Mouse (Mus musculus): ENCODE results near the gene Bicc1.

Bicc1 gene

DNA sequence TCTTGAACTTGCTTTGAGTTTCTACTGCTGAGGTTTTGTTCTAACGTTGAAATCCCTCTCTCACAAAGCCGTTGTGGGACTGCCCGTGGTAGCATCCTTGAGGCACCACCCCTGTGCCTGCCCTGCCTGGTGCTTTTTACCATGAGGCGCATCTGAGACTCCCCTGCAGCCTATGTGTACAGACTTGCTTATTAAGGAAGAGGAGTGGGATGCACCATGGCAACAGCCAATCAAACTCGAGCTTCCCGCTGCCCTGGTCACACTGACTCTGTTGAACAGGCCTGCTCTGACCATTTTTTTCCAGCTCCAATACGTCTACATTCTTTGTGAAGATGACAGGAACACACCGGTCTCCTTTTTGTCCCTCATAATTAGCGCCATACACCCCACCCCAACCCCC, 283.0 kb downstream of the Bicc1 start:
- DNase-seq (ENCODE audit: low read depth, low spot score): no peak

DNA sequence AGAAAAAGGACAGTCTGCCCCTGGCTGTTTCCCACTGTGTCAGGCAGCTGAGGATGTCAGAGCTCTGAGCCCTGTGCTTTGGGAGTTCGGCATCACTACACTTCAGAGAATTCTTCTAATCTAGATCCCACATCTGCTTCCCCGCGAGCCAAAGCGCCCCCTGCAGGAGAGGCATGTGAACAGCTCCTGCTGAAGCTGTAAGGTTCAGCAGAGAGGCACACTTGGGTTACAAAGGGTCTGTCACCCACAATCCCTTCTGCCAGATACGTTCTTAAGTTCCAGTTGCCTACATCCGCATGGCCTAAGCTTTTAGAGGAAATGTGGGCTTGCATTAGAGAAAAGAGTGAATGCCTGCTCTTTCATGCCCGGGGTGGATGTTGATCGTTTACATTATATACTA, 283.4 kb downstream of the Bicc1 start:
- no peak for DNase-seq (ENCODE audit: low read depth, low spot score)

DNA sequence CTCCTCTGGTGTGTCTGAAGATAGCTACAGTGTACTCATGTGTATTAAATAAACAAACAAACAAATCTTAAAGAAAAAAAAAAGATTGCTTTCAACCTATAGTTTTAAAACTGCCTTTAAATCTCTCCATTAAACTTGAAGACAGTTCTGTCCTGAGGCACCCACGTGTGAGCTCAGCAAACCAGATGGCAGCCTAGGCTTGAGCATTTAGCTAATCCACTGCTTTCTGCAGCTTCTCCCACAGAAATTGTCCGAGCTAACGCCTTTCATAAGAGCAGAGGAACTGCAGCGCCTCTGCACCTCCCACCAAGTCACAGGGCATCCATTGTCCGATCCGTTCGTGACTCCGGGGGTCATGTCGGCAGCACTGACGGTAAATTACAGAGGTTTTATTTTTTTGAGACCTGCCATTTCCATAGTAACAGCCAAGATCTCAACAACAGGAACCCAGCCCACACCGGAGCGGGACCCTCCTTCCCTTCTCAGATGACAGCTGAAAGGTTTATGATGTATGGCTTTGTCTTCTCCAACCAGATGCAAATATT, 284.4 kb downstream of the Bicc1 start:
- no peak for DNase-seq (ENCODE audit: low read depth, low spot score)
